Mouse (Mus musculus): ENCODE data around the gene Eme1.

Gene Eme1

GRCm38 (mm10) chr11:94598437-94599120 lies 55.2 kb downstream of the Eme1 start:
- DNase-seq (ENCODE audit: low read depth, low spot score): no peak

- no peak for DNase-seq (ENCODE audit: low read depth, low spot score)
Measured at GRCm38 (mm10) chr11:94597319-94597718, 56.4 kb downstream of the Eme1 start.

- peak; percentile 70 for DNase-seq (ENCODE audit: low read depth, low spot score)
Measured at GRCm38 (mm10) chr11:94596311-94596852, 57.4 kb downstream of the Eme1 start.

All from CD4-positive, CD25-positive, alpha-beta regulatory T cell, adult 2 months (primary cell).